Mouse (Mus musculus) urinary bladder, postnatal 14 days (tissue): Measurements from ENCODE around the gene Madd.
"Not testable (repeated sequence)": the region's sequence is repeated elsewhere in the genome, so short reads cannot be mapped to it uniquely, and the experiment has no call there.

Experiments
- DNase-seq: peaks from one replicate; pipeline ENCODE4 v3.0.0; 2021; ENCODE audit warnings: low spot score

The Madd gene

GRCm38 (mm10) chr2:91123521-91123920 is 60.1 kb downstream of the Madd start:
- no peak for DNase-seq

DNA sequence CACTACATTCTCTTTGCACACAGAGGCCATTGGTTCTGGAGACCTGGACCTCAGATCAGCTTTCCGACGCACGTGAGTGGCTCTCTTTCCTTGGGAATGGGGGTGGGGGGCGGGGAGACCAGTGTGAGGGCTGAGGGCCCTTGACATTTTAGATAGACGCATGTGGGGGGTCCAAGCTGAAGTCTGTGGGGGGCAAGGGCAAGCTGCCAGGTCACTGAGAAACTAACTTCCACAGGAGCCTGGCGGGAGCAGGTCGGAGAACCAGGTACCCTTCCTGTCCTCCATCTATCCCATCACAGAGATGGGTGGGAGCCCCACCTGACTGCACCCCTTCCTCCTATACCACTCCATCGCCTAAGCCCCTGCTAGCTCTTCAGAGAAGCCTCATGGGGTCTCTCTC is 62.1 kb downstream of the Madd start:
- DNase-seq, result no peak

DNA sequence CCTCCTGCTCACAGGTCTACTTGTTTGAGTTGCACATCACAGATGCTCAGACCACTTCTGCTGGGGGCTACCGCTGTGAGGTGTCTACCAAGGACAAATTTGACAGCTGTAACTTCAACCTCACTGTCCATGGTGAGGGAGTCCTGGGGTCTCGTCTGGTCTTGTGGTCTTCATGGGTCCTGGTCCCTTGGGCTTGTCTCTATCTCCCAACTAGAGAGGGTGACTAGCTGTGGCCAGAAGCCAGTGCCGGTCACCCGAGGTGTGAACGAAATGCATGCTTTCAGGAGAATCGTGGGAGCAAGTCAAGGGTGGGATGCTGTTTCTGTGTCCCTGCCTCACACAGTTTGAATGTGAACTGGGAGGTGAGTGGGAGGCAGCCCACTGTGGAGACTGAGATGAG is 62.6 kb downstream of the Madd start:
- DNase-seq, result no peak

DNA sequence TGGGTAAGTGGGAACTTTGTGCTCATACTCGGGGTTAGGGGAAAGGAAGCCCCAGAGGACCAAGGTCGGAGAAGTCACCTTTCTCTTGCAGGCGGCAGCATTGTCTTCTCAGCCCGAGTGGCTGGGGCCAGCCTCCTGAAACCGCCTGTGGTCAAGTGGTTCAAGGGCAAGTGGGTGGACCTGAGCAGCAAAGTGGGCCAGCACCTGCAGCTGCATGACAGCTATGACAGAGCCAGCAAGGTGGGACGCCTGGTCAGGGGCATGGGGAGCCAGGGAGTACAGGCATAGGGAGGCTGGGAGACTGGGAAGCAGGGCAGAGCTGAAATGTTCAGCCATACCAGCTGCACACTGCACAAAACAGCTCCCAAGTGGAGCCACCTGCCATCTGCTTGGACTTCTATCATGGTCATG is 63.4 kb downstream of the Madd start:
- no peak for DNase-seq

- no peak for DNase-seq
These were observed 64.1 kb downstream of the Madd start for GRCm38 (mm10) chr2:91119551-91119950.

DNA sequence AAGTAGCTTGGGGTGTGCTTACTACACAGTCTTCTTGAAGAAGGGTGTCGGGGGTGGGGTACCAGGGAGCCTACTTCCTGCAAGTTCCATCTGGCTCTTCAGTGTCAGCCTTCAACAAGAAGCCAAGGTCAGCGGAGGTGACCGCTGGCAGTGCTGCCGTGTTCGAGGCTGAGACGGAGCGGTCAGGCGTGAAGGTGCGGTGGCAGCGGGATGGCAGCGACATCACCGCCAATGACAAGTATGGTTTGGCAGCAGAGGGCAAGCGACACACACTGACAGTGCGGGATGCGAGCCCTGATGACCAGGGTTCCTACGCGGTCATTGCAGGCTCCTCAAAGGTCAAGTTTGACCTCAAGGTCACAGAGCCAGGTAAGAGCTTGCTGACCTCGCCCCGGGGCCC is 64.6 kb downstream of the Madd start:
- no peak for DNase-seq

DNA sequence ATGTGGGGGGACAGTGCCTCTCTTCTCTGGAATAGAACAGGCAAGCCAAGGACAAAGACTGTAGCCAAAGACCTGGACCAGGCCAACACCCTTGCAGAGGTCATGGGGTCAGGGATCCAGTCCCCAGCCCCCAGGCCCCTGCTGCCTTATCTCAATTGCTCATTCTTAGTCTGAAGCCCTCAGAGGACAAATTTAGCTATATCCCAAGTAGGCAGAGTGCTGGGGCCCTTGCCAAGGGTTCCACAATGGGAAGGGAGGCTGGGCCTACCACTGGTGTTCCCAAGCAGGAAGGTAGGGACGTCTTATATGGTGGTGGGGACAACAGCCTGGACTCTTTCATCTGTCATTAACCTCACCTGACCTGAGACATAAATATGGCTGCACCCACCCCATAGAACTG is 65.0 kb downstream of the Madd start:
- no peak for DNase-seq

DNA sequence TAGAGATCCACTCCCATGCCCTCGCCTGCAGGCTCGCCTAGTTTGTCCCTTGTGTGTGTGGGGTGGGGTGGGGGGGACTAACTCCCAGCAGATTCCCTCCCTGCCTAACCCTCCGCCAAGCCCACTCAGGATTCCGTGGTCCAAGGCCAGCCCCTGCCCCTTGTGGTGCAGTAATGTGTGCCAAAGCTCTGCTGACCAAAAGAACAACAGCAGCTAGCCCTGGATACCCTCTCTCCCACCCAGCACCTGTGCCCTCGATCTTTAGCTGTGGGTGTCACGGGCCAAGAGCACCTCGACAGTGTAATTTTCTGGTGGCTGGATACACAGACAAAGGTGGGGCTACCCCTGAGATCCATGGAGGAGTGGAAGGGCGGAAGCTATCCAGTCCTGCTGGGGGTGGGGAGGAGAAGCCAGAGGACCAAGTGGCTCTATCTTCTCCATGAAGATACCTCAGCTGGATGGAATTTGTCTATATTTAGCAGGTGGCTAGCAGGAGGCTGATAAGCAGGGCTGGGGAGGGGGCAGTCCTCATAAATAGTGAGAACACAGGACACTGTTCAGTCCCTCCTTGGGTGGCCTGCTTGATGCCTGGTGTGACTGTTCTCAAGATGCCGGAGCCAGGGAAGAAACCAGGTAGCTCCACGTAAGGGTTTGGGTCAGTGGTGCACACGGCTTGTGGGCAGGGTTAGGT is 65.9 kb downstream of the Madd start, which contains the start of gene Mybpc3:
Mybpc3 (plus strand) TSS at position 560 of the 691 bp plus-strand sequence.
- DNase-seq, result no peak

DNA sequence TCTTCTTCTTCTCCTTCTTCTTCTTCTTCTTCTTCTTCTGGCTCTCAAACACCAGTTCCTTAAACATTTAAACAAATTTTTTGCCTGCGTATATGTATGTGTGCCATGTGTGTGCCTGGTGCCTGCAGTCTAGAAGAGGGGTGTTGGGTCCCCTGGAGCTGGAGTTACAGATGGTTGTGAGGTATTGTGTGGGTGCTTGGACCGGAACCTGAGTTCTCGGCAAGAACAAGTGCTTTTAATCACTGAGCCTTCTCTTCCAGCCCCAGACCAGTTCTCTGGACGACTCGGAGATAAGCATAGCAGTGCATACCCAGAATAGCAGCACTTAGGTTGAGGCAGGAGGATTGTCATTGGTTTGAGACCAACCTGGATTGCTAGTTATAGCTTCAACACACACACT is 66.8 kb downstream of the Madd start:
- DNase-seq, result no peak

GRCm38 (mm10) chr2:91115578-91115970 is 68.1 kb downstream of the Madd start:
- no peak for DNase-seq

GRCm38 (mm10) chr2:91114781-91115577 is 68.7 kb downstream of the Madd start:
- peak; percentile 98 for DNase-seq

GRCm38 (mm10) chr2:91113852-91114251 is 69.8 kb downstream of the Madd start:
- DNase-seq, result no peak

GRCm38 (mm10) chr2:91113334-91113733 is 70.3 kb downstream of the Madd start:
- no peak for DNase-seq

DNA sequence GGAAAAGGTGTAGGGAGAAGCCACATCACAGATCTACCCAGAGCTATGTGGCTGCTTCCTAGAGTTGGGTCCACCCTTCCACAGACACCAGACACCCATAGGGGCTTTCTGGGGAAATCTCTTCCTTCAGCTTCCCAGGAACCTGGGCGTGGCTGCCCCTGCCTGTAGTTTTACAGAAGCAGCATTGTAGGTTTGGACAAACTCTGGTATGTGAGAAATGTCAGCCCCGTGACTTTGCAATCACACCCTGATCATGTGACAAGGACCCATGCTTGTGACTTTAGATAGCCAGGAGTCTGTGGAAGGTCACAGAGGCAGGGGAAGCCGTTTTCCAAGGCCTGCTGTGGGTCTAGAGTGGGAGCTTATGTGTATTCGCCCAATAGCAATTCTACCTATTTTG is 71.1 kb downstream of the Madd start:
- DNase-seq, result no peak

DNA sequence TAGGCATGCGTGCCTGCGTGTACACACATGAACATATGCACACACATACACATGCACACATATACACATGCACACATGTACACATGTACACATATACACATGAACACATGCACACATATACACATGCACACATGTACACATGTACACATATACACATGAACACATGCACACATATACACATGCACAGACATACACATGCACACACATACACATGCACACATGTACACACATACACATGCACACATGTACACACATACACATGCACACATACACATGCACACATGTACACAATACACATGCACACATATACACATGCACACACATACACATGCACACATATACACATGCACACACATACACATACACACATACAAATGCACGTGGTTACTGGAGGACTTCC is 71.8 kb downstream of the Madd start:
- DNase-seq, result not testable (repeated sequence)

GRCm38 (mm10) chr2:91110429-91110828 is 73.2 kb downstream of the Madd start:
- no peak for DNase-seq

- DNase-seq, result no peak
These were observed 73.7 kb downstream of the Madd start for GRCm38 (mm10) chr2:91109807-91110385.

DNA sequence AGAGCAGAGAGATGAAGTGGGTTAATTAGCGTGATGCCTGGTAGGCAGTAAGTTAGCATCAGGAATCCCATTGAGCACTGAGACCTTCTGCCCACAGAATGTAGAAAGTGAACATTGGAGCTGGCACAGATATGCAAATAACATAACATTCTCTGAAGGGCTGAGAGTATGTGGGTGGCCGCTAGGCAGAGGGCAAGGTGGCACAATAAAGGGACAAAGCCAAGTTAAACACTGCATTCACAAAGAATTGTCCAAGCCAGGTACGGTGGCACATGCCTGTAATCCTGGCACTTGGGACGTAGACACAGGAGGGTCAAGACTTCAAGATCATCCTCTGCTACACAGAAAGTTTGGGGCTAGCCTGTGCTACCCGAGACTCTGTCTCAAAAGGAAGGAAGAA is 74.4 kb downstream of the Madd start:
- no peak for DNase-seq

DNA sequence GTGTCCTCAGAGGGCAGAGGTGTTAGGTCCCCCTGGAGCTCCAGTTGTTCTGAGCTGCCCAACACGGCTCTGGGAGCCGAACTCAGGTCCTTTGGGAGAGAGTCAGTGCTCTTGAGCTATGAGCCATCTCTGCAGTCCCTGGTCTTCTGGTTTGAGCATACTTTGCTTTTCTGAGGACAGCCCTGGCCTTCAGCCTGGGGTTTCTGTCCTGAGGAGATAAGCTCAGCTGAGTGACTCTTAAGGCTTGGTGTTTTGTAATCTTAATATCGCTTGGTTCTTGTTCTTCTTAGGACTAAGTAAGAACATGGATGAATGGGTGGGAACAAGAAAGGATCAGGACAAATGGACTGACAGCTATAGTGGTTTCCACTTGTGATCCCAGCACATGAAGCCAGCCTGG is 75.5 kb downstream of the Madd start:
- DNase-seq, result no peak

GRCm38 (mm10) chr2:91101124-91101740 is 82.4 kb downstream of the Madd start:
- peak; percentile 93 for DNase-seq

GRCm38 (mm10) chr2:91098156-91098555 is 85.5 kb downstream of the Madd start:
- no peak for DNase-seq

GRCm38 (mm10) chr2:91097015-91097414 is 86.6 kb downstream of the Madd start:
- no peak for DNase-seq

DNA sequence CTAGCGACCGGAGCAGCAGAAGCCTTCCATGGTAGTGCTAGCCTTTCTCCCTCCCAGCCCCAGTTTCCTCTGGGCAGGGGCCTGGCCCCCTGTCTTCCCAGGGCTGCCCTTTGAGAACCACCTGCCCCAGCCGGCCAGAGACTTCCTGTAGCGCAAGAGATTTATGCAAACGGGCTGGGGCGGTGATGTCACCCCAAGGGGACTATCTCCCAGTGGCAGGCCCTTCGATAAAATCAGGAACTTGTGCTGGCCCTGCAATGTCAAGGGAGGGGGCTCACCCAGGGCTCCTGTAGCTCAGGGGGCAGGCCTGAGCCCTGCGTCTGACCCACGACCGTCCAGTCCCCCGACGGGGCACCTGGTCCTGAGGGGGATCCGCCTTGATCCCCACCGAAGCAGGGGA is 87.1 kb downstream of the Madd start:
- DNase-seq, result no peak
